Mouse (Mus musculus): ENCODE measurements around the gene Rin1. TPM values are rescaled to one million over a fixed set of nuclear protein-coding genes. Genes with fewer than 3 reads are reported as not detected.

Gene Rin1
- polyA plus RNA-seq, 1 experiment from 2014 or later: 0.21 TPM

GRCm38 (mm10) chr19:5039301-5040114 is 10.8 kb upstream of the Rin1 start:
- no peak for TF ChIP-seq EP300 (IDR thresholded peaks at IDR 0.05; ENCODE audit: low read depth)
- TF ChIP-seq CTCF (IDR thresholded peaks at IDR 0.05; ENCODE audit: low read depth): no peak
- Histone ChIP-seq H3K27ac (ENCODE audit: low read depth) (no peak overlapping the region), H3K4me2 (ENCODE audit: low read depth, low read length) (peak overlapping the region; percentile 100), H3K9ac (replicated peaks) (peak overlapping the region; percentile 80), H3K9me3 (ENCODE audit: low read length) (no peaks in the 10 kb centered on the region), H3K36me3 (replicated peaks; ENCODE audit: insufficient read depth, low read length) (peaks cover 3% of the 10 kb centered on the region; the same call in 1 of the 2 replicates), H3K27me3 (ENCODE audit: insufficient read depth, low read length) (0 out of 2 replicates have a peak, but pooled peaks cover 4% of the 10 kb centered on the region), H3K4me3 (ENCODE audit: low read depth, low read length) (peak overlapping the region; percentile 70), H3K4me1 (ENCODE audit: insufficient read depth) (peaks cover 23% of the 10 kb centered on the region)
- ATAC-seq (0 out of 2 replicates have a peak, but pooled peaks have one; percentile 14), DNase-seq (no peak)
- 21% methylated on average over 41 of the region's 41 CpGs for WGBS (ENCODE audit: insufficient replicate concordance)

GRCm38 (mm10) chr19:5040862-5041523 is 9.3 kb upstream of the Rin1 start, which contains the start of gene Brms1:
Gene Brms1, plus strand, starts transcription at chr19:5041354.
- peaks cover 5% of the 10 kb centered on the region; the same call in 1 of the 2 replicates for H3K36me3 ChIP-seq (replicated peaks; ENCODE audit: insufficient read depth, low read length)
- 0 out of 2 replicates have a peak, but pooled peaks cover 4% of the 10 kb centered on the region for H3K27me3 ChIP-seq (ENCODE audit: insufficient read depth, low read length)
- ATAC-seq (peak; percentile 84), DNase-seq (peak; percentile 93)
- TF ChIP-seq CTCF (IDR thresholded peaks at IDR 0.05; ENCODE audit: low read depth) (no peak), EP300 (IDR thresholded peaks at IDR 0.05; ENCODE audit: low read depth) (no peak)
- peak within 1 kb of the TSS; percentile 89 for H3K4me3 ChIP-seq (ENCODE audit: low read depth, low read length)
- peaks cover 23% of the 10 kb centered on the region for H3K4me1 ChIP-seq (ENCODE audit: insufficient read depth)
- WGBS (ENCODE audit: insufficient replicate concordance): 4% methylated on average over 40 of the region's 40 CpGs
- H3K9me3 ChIP-seq (ENCODE audit: low read length): no peaks in the 10 kb centered on the region
- peak within 1 kb of the TSS; percentile 100 for H3K4me2 ChIP-seq (ENCODE audit: low read depth, low read length)
- peak within 1 kb of the TSS; percentile 96 for H3K9ac ChIP-seq (replicated peaks)
- peak within 1 kb of the TSS; percentile 85 for H3K27ac ChIP-seq (ENCODE audit: low read depth)

- under 1% methylated on average over 16 of the region's 16 CpGs for WGBS (ENCODE audit: insufficient replicate concordance)
Observed at GRCm38 (mm10) chr19:5041588-5041987, 8.7 kb upstream of the Rin1 start.

GRCm38 (mm10) chr19:5045531-5045930 is 4.8 kb upstream of the Rin1 start:
- Histone ChIP-seq H3K4me1 (ENCODE audit: insufficient read depth) (peaks cover 12% of the 10 kb centered on the region), H3K36me3 (replicated peaks; ENCODE audit: insufficient read depth, low read length) (peaks cover 32% of the 10 kb centered on the region), H3K27ac (ENCODE audit: low read depth) (no peak overlapping the region), H3K4me2 (ENCODE audit: low read depth, low read length) (no peak overlapping the region), H3K9me3 (ENCODE audit: low read length) (no peaks in the 10 kb centered on the region), H3K4me3 (ENCODE audit: low read depth, low read length) (no peak overlapping the region), H3K9ac (replicated peaks) (no peak overlapping the region), H3K27me3 (ENCODE audit: insufficient read depth, low read length) (peaks cover 2% of the 10 kb centered on the region)
- ATAC-seq (no peak), DNase-seq (no peak)
- 81% methylated on average over 4 of the region's 4 CpGs for WGBS (ENCODE audit: insufficient replicate concordance)
- TF ChIP-seq CTCF (IDR thresholded peaks at IDR 0.05; ENCODE audit: low read depth) (no peak), EP300 (IDR thresholded peaks at IDR 0.05; ENCODE audit: low read depth) (no peak)

More at GRCm38 (mm10) chr19:5041588-5041987, 8.7 kb upstream of the Rin1 start:
- Histone ChIP-seq H3K9ac (replicated peaks) (peak overlapping the region; percentile 96), H3K4me1 (ENCODE audit: insufficient read depth) (peaks cover 23% of the 10 kb centered on the region), H3K4me3 (ENCODE audit: low read depth, low read length) (peak overlapping the region; percentile 89), H3K27ac (ENCODE audit: low read depth) (peak overlapping the region; percentile 85), H3K36me3 (replicated peaks; ENCODE audit: insufficient read depth, low read length) (peaks cover 10% of the 10 kb centered on the region; the same call in 1 of the 2 replicates), H3K4me2 (ENCODE audit: low read depth, low read length) (peak overlapping the region; percentile 100), H3K9me3 (ENCODE audit: low read length) (no peaks in the 10 kb centered on the region), H3K27me3 (ENCODE audit: insufficient read depth, low read length) (0 out of 2 replicates have a peak, but pooled peaks cover 4% of the 10 kb centered on the region)
- no peak; the same call in 1 of the 2 replicates for ATAC-seq
- TF ChIP-seq CTCF (IDR thresholded peaks at IDR 0.05; ENCODE audit: low read depth) (no peak), EP300 (IDR thresholded peaks at IDR 0.05; ENCODE audit: low read depth) (no peak)
- no peak for DNase-seq

GRCm38 (mm10) chr19:5048138-5049056 is 1.9 kb upstream of the Rin1 start:
- Histone ChIP-seq H3K4me1 (ENCODE audit: insufficient read depth) (peaks cover 3% of the 10 kb centered on the region; the same call in 1 of the 2 replicates), H3K36me3 (replicated peaks; ENCODE audit: insufficient read depth, low read length) (peaks cover 32% of the 10 kb centered on the region), H3K9me3 (ENCODE audit: low read length) (no peaks in the 10 kb centered on the region), H3K4me3 (ENCODE audit: low read depth, low read length) (no peak overlapping the region), H3K27me3 (ENCODE audit: insufficient read depth, low read length) (peaks cover 24% of the 10 kb centered on the region), H3K27ac (ENCODE audit: low read depth) (no peak overlapping the region), H3K4me2 (ENCODE audit: low read depth, low read length) (no peak overlapping the region), H3K9ac (replicated peaks) (no peak overlapping the region)
- TF ChIP-seq EP300 (IDR thresholded peaks at IDR 0.05; ENCODE audit: low read depth) (no peak), CTCF (IDR thresholded peaks at IDR 0.05; ENCODE audit: low read depth) (no peak)
- 80% methylated on average over 14 of the region's 14 CpGs for WGBS (ENCODE audit: insufficient replicate concordance)
- DNase-seq: no peak
- ATAC-seq: no peak

Measured in liver, postnatal 0 days (tissue).